Mouse (Mus musculus): ENCODE measurements at regions not wholly inside any gene's neighbourhood (a gene's known extent, or its start where the extent isn't known, plus 50 kb on each side); places are given as distances from the start of the nearest gene placed in this dataset.

DNA sequence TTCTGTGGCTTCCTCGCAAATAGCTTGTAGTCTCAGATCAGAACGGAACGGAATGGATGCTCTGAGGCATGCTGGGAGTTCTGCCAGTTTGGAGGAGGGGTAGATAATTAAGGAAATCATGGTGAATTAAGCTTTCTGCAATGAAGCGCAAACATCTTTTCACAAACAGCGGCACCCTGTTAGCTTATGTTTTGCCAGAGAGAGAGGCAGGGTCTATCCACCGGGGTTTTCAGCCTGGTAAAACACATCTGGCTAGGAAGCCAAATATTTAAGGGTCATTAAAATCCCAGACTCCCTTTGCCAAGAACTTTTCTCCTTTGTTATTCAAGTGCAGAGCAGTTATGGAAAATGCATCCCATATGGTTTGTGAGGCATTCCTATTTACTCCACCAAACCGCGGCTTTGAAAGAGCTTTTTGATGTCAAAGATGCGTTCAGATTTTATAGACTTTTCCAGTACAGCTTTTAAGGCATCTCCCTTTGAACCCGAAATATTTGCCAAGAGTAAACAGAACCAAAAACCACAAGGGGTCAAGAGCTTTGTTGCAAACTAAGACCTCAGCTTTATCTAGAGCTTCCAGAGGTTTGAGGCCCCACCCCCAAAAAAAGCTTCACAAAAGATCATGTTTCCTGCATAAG lies 287.4 kb upstream of the Cdh5 start:
- DNase-seq, result peak; percentile 7

DNA sequence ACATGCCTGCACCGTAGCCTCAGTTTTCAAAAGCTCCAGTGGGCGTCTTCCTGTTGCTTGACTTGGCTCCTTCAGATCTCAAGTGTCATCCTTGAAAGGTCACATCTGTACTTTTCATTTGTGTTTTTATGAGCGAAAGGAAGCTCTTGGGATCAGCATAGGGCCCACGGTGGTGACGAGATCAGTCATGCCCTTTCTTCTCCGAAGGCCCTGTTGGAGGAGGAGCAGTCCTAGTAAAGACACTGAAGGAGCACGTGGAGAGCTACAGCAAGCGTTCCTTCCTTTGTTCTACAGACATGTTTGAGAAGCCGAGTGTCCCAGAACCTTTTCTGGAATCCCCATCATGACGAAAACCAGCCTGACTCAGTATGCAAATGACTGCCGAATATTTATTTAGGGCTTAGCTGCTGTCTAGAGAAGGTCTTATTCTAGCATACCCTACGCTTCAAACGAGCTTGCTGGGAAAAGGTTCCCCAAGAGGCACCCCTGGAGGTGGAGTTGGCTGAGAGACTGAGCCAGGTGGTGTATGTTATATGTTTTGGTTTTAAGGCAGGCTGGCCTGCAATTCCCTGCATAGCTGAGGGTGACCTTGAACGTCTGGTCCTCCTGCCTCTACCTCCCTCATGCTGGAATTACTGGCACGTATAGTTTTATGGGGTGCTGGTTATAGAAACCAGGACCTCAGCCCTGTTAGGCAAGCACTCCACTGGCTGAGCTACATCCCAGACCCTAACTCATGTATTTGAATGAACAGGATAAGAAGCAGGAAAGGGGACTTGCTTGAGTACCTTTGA lies 285.1 kb upstream of the Cdh5 start:
- no peak for DNase-seq

DNA sequence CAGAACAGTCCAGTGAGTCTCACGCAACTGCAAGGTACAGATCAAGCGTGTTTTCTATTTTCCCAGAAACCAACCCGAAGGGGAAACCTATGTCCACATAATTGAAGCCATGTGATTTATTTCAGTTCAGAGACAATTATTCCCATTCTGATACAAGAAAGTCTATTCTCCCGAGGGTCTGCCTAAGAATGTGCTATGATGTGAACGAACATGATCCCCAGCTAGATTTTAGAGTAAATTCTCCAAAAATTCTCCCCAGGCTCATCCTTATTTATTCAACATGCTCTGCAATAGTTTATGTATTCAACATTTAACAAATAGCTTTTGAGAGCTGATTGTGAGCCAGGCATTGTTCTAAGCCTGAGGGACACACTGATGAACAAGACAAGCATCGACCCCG lies 277.9 kb upstream of the Cdh5 start:
- no peak for DNase-seq

DNA sequence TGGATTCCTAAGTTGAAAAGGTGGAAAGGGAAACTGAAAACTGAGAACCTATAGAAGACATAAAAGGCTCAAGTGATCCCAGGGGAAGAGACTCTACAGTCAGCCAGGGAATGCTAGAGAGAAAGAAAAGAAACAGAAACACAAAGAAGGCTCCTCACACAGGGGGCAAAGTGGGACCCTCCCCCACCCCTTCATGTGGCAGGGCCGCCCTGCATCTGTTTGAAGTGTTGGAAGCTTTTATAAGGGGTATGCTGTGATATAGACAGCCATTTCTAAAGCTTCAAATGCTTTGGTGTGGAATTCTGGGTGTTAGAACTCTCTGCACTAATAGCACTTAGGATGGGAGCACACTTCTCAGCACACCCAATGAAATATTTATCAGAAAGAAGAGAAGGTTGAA lies 276.7 kb upstream of the Cdh5 start:
- DNase-seq, result no peak

DNA sequence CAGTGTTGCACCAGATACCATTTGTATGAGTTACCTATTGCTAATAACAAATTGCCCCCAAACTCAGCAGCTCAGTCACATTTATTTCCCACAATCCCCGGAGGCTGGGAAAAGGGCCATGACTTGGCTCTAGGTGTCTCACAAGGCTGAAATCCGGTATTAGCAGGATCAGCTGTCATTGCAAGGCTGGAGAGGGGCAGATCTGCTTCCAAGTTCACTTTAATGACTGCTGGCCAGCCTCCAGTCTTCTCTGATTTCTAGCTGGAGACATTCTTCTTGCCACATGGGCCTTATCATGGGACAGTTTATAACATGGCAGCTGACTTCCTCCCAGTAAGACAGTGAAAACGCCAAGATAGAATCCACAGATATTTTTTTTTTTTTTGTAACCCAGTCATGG lies 276.1 kb upstream of the Cdh5 start:
- DNase-seq, result no peak

DNA sequence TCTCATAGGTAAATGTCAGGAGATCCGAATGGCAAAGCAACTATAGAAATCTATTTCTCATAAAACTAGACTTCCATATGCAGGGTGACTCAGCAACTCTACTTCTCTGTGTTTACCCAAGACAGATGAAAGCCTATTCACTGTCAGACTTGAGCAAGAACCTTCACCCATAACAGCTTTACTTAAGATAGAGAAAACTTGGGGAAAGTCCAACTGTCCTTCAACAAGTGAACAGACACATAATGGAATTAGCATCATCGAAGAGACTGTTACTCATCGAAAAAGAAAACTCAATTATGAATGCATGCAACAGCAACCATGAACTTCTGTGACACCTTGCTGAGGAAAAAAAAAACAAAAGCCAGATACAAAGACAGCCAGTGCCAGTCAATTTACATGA lies 271.0 kb upstream of the Cdh5 start:
- no peak for DNase-seq

DNA sequence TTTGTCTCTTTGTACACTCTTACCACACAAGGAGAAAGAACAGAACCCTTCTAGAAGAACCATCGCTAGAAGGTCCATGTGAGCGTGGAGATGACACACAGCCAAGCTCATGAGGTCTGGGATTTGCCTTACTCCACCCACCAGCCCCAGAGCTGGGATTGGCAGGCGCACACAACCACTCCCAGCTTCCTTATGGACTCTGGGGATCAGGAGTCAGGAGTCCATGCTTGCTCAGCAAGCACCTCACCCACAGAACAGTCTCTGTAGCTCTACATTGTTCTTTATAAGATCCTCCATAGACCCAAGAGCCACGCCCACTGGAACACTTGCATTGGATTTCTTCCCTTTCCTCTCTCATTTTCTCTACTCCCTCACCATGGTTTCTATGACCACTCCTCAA lies 261.4 kb upstream of the Cdh5 start:
- no peak for DNase-seq

DNA sequence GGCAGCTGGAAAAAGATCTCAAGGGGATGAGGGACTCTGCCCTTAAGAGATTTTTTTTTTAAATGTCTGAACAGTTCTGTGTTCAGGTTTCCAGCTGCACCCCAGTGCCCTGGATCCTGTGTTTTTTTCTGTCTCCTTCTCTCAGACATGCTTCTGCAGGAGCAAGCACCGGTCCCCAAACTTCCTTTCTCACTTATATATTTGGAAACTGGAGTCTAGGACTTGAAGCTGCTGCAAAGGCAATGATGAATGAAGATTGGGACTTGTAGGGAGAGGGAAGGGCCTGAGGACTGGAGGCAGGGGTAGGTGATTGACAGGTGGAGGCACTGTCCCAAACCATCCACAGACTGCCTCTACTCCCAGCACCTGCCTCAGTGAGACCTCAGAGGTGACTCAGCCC lies 255.5 kb upstream of the Cdh5 start:
- DNase-seq, result no peak

DNA sequence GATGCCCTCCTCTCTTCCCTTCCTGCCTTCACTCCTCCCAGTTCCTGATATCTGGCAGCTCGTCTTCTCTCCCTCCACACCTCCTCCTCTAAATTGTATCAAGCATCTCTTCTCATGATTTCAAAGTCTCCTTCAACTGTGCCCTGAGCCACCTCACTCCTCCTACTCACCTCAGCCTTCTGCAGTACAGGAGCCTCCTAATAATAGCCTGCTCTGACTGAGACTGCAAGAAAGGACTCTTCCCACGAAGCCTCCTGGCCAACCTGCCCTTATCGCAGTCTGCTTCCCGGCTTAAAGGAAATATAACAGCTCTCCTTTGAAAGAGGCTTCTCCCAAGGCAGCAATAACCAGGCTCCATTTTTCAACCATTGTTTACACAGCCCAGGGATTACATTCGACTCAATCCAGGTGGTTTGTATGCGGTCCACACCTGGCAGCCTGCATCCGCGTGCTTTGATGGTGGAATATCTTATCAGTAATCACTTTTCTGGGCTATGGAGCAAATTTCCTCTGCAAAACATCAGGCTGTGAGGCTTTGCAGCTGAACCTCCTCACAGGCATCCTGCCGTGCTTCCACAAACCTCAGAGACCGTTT lies 254.9 kb upstream of the Cdh5 start:
- DNase-seq, result no peak

DNA sequence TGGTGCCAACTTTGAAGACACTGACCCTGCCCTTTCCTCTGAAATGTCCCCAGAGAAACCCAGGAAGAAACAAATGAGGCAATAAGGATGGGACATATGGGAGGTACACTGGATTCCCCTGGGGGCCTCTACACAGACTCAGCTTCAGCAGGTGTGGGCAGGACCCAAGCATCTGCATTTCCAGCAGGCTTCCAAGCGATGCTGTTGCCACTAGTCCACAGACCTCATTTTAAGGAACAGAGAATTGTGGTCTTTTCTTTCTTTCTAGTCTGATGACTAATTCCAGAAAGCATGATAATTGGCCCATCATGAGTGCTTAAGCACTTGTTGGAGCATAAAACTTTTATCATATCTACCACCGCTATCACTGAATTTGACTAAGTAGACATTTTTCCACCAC lies 251.6 kb upstream of the Cdh5 start:
- no peak for DNase-seq

DNA sequence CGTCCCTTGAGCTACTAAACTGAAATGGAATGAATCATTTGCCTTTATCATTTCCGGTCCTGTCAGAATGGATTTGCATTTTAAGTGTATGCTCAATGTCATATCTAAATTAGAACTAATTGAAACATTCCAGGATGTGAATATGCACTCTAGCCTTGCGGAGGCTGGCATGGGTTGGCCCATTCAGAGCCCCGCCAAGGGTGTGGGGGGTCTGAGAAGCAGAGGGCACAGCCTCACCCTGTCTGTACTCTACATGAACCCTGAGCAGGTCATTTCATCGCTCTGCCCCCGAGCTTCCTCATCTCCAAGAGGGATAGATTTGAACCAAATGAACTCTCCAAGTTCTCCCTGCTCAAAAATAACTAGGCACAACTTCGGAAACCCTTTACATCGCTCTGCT lies 250.1 kb upstream of the Cdh5 start:
- DNase-seq, result no peak

DNA sequence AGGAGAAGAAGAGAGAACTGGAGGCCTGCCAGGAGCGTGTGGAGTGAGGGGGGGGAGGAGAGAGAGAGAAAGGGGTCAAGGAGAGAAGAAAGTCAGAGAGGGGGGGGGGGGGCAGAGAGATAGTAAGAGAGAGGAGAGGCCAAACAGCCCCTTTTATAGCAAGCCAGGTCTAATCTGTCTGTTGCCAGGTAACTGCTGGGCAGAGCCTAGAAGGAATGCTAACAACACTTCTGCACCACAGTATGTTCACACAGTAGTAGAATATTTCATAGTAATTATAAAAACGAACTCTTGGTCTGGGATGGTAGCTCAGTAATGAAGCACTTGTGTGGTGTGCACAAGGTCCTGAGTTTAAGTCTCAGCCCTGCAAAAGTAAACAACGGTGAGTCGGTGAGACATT lies 248.4 kb upstream of the Cdh5 start:
- DNase-seq, result no peak

DNA sequence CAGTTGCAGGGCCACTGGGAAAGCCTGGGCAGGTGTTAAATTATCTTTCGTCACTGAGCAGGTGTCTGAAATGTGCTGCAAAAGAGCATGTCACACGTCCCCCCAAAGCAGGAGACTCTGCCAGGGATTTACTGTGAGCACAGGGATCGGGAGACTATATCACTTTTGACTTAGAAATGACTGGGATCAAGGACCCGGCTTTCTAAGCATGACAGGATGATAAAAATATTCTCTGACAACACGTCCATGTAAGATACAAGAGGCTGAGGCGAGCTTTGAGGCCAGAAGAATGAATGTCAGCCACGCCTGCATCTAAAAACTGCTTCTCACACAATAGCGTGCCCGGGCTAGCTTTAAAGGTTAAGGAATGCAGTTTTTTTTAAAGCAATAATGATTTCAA lies 246.1 kb upstream of the Cdh5 start:
- no peak for DNase-seq

DNA sequence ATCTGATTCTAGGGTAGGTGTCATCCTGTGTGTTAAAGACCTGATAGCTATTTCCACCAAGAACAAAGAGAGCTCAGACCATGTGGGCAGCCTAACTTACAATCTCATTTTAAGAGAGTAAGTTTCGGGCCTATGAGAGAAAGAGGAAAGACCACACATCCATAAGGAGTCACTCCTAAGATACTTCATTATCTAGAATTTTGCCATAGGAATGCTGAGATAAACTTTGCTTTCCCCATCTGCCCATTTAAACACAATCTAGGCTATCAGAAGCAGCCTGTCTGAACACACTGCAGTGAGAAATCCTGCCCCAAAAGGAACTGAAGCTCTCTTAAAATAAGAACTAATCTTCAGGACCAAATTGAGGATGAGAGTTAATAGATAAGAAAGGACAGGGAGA lies 242.3 kb upstream of the Cdh5 start:
- no peak for DNase-seq

DNA sequence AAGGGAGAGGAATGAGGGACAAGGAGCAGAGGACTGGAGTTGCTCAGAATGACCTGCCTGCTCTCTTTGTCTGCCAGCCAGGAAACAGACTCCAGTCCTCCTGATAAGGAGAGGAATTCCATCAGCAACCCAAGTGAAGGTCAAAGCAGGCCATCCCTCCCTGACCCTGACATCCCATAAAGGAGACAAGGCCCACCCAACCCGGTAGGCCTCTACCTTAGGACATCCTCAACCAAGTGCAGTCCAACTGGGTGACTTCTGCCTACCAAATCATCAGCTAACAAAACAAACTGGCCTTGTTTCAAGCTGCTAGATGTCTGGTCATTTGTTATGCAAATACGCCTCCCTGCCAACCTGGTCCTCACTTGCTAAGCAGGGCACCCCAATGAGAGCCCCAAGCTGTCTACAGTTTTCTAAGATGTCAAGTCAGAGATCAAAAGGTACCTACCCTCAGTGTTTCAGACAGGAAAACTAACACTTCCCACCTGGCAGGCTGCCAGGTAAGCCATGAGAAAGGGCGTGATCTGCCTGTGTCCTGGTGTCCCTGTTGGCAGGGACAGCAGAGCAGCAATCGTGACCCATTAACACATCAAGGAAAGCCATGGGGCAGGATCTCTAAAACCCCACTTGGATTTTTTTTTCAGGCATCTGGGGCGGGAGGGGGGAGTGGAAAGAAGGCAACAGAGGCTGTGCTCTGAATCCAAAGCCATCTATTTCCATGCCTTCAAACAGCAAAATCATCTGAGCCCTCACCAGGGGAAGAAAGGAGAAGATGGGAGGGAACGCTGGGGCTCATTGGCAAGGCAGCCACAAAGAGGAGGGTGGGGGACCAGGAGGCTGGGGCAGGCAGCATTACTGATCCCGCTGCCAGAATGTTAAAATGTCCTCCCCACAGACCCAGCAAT lies 227.6 kb upstream of the Cdh5 start:
- DNase-seq, result no peak

DNA sequence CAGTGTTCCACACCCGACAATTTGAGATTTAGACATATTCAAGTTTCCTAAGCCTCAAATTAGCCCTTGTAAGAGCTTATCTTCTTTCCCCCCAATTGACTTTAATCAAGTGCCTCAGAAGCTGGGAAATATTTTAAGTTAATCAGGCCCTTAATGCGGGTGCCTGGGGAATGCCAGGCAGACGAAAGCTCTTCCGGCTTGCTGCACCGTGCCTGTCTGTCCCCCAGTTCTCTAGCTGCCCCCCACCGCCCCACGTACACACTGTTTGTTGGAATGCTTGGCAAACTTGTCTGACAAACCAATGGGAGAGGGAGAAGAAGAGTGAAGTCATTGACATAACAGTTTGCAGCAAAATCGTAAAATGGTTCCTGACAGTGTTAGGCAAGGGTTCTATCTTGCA lies 226.9 kb upstream of the Cdh5 start:
- no peak for DNase-seq

DNA sequence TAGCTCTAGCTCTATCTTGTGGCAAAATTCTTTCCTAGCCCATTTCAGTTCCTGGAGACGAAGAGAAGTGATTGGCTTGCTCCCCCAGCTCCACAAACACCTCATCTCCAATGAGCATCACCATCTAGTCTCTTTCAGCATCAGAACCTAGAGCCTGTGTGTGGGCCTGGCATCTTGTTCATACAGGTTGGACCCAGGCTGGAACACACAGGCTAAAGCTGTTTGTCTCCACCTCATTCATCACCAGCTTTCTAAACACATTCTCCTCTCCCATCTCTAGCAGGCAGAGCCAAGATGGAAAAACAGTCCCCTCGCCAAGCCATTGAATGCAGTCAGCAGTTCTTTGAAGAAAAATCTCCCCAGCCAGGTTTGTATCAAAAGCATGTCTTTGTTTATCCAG lies 221.9 kb upstream of the Cdh5 start:
- DNase-seq, result no peak

DNA sequence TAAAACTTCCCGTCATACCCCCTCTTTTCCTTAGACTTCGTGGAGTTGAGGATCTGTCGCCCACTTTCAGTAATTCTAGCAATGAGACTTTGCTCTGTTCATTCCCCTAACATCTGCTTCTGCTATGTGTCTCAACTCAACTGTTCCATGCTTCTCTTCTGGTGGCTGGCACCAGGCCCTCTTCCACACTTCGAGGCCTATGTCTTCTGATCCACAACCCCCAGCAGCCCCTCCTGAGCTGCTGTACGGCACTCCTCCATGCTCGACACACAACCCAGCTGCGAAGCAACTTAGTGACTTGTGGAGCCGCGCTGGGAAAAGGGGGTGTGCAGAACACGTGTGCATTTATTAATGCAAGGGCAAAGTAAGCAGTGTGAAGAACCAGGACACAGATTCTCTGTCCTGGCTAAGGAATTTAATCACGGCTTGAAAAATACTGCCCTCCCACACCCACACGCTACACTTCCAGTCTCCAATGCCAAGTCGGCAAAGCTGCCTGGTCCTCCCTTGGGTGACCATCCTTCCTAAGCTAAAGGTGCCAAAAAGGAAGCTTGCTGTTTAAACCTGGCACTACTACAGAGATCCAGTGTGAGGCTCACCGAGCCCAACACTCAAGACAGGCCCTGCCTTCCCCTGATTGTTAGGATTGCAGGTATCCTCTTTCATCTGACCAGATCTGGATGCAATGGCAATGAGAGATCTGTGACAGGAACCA lies 220.8 kb upstream of the Cdh5 start:
- DNase-seq, result no peak

DNA sequence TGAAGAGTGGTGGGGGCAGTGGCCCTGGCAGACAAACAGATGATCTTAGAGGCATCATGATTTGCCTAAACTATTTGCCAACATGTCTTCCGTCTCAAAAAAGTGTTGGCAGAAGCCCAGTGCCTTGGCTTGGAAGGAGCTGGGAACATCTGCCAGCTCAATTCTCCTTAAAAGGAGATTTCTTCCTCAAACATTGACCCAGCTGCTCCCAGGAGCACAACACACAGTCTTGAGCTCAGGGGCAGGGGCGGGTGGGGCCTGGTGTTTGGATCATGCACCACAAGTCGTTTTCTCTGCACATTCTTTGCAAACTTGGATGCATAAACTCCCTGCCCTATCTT lies 220.3 kb upstream of the Cdh5 start:
- DNase-seq, result no peak

DNA sequence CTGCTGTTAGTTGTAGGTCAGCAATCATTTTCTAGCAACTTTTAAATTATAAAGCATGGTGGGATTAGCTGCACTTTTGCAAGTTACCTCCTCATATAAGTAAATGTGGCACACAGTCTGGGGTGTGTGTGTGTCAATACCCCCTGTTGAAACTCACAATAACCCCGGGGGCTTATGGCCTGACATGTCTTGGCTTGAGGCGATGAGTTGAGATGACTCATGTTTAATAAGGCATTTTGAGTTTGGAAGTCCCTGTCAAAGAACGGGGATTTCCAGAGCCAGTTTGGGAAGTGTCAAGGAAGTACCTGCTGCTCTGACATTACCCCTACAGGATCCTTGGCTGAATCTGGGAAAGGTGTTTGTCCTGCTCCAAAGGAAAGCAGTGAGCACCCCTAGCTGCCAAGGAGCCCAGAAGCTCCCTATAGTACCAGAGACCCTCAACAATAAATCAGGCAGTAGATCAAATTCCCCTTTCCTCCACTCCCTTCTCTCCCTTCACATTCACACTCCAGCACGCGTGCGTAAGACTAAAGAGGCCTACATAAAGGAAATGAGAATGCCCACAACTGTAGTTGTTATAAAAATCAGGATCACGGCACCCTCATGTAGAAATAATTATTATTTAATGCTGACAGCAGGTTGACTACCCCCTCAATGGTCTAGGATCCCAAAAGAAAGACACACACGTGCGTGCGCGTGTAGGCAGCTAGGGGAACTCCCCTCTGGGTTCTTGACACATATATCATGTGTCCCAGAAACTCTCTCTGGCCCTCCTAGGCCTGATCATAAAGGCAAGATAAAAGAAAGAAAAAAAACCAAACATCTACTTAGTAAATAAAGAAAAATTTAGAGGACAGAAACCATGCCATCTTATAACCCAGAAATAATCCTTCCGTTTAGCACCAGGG lies 216.3 kb upstream of the Cdh5 start:
- no peak for DNase-seq

DNA sequence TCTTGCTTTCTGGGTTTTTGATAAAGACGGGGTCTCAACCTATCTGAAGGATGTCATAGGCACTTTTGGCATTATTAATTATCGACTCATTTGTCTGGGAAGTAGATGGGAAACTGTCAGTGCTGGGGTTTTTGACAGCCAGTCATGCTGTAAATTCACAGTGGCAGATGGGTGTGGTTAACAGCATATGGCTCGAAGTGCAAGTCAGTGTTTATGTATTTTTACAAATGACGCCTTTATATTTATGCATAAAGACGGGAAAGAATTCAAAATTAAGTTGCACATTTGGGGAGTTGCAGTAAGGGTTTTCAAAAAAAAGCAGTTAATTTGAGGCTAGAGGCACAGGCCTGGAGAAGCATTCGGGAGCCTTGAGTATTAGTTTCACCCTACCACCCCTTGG lies 206.8 kb upstream of the Cdh5 start:
- DNase-seq, result peak; percentile 9

DNA sequence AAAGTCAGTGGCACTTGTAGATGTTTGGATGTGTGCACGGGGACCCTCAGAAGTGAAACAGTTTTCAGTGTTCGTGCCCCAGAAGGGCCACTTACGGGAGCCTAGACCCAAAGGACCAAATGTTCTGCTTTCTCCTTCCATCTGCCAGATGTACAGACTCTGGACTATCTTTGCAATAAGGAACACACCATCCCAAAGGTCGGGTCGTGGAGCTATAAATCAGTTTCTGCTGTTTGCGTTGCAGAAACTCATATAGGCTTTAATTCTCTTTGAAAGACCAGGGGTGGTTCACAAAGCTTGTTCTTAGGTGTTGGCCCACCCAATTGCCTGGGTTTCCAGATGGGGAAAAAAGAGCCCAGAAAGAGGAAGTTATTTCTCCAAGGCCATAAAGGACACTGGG lies 206.3 kb upstream of the Cdh5 start:
- no peak for DNase-seq

Measured in layer of hippocampus, adult 9-11 months (tissue).